Mouse (Mus musculus) adrenal gland, adult 8-10 months (tissue): Measurements from ENCODE around the gene Gm20715. TPM values are rescaled to one million over a fixed set of nuclear protein-coding genes. Genes with fewer than 3 reads are reported as not detected.
"Not testable (repeated sequence)": the region's sequence is repeated elsewhere in the genome, so short reads cannot be mapped to it uniquely, and the experiment has no call there.

Experiments used
- DNase-seq: peaks from one replicate; pipeline ENCODE4 v3.0.0; 2022
- total RNA-seq, 4 experiments: library from RNA; stranded (reverse); gene quantifications; 2 replicates each; pipeline ENCODE4 v1.2.4; 2022

The Gm20715 gene
- under 1 TPM in 1 of 4 experiments, not detected in 3; 0.05 TPM for total RNA-seq

DNA sequence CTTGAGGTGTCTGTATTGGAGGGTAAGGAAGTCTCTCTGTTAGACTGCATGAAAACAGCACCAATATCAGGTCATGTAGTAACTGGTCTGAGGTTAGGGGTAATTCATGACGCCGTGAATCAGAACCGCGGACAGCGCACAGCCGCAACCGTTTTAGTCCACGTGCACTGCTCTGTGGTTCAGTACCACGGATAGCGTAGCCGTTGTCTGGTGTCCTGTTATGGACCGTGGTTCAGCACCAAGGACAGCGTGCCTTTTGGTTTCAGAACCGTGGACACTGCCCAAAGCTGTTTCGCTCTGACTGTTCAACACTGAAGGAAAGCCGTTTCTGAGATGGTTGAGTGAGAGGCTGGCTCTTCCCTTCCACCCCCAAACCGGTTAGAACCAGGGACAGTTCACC, at the start of gene Gm20715:
TSS of gene Gm20715 (plus strand) at position 235 of the 400 bp plus-strand sequence.
- peak; percentile 88 for DNase-seq

DNA sequence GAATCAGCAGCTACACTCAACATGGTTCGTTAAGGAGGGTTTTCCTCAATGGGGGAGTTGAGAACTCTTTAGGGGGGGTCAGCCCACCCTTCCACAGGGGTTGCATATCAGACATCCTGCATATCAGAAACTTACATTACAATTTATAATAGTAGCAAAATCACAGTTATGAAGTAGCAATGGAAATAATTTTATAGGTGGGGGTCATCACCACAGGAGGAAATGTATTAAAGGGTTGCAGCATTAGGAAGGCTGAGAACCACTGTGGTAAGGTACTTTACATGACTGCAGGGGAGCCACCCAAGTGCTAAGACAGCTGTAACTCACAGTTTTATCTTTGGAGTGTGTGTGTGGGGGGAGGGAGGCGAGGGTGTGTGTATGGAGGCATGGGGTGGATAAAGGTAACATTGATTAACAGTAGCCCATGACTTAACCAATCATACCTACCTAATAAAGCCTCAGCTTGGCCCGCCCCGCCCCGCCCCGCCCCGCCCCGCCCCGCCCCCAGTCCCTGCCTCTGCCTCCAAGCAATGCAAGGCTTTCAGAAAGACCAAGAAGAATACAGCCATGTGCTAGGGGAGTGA, 49.5 kb upstream of the Gm20715 start:
- no peak for DNase-seq

DNA sequence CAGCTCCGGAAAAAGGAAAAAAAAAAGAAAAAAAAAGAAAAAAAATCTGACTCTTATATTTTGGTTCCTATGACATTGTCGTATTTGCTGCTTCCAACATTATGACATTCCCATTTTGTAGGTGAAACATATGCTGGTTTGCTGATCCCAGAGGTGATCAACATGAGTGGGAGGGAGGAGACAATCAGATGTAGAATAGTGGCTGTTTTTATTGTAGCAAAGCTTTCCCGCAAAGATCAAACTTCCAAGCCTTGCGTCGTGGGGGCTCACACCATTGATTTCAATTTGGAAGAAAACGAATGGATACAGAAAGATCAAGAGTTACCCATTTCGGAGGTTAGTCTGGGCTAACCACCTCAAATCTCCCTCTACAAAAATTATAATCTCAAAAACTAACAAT, 48.3 kb upstream of the Gm20715 start:
- DNase-seq: no peak

DNA sequence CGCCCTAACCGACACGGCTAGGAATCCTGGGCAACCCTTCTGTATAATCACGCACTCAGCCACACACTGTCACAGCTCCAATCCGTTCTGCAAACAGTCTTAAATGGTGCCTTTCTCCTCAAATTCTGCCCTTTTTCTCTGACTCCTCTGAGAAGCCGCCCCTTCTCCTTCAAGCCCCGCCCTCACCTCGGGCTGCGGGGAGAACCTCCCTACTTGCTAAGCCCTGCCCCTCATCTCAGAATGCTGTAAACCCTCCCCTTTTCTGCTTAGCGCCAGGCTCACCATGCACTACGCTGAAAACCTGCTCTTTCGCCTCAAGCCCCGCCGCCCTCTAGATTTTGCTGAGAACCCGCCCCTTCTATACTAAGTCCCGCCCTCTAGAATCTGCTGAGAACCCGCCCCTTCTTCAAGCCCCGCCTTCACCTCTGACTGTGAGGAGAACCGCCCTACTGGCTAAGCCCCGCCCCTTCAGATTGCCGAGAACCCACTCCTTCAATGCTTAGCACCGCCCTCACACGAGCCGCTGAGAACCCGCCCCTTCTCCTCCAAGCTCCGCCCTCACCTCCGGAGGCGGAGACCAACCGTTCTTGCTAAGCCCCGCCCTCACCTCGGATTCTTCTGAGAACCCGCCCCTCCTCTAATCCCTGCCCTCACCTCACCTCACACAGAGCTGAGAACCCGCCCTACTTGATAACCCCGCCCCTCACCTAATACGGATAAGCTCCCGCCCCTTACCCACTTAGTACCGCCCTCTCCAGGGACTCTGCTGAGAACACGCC, 47.6 kb upstream of the Gm20715 start:
- peak; percentile 100 for DNase-seq

DNA sequence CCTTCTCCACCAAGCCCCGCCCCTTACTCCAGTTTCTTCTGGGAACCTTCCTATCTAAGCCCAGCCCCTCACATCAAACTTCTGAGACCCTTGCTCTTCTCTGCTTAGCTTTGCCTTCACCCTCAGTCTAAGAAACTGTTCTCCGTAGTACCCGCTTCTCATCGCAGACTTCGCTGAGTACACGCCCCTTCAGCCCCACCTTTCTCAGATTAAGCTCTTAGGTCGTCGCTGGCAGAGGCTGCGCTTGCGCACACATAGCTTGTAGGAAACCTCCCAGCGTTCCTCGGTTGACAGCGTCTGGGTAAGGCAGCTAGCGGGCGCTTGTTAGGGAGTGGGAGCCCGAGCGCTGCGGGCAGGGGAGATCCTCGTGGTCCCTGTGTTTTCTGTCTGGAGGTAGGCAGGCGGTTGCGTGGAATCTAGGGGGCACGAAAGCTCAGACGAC, 47.0 kb upstream of the Gm20715 start, which contains the start of gene Zfp78:
TSS of gene Zfp78 (plus strand) at position 234 of the 442 bp plus-strand sequence.
- DNase-seq: no peak

DNA sequence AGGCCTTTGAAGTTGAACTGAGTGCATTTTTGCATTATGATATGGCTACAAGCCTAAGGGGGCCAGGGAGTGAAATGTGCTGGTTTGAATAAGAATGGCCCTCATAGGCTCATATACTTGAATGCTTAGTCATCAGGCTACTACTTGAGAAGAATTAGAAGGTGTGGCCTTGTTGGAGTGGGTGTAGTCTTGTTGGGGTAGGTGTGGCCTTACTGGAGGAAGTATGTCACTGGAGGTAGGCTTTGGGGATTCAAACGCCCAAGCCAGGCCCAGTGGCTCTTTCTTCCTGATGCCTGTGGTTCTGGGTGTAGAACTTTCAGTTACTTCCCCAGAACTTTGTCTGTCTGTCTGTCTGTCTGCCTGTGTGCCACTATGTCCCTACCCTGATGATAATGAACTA, 45.3 kb upstream of the Gm20715 start:
- no peak for DNase-seq

DNA sequence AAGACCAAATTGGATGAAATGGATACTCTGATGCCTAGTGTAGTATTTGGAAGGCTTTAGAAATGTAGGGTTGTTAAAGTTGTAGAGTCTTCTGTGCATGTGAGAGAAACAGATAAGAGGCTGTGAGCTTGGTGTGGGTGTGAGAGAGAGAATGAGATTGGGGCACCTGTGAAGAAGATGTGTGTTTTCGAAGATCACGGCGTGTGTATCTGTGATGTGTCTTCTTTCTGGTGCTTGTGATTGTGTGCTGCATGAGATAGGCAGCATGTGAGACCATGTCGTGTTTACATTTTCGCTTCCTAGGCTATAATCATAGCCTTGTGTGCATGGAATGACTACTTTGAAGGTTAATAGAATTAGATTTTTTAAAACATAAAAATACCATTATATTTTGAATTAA, 42.9 kb upstream of the Gm20715 start:
- no peak for DNase-seq

DNA sequence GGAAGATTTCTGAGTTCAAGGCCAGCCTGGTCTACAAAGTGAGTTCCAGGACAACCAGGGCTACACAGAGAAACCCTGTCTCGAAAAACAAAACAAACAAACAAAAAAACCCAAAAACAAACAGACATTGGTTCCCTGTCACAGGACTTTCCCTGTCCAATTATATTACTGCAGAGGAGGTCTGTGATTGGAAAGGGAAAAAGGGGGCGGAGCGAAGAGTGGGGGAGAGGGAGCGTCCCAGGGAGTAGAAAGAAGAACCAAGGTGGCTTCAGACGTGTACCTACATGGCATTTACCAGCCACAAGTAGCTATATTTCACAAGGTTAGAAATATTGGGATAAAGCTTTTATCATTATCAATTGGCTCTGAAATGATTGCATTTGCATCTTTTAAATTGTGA, 41.9 kb upstream of the Gm20715 start:
- DNase-seq: not testable (repeated sequence)

DNA sequence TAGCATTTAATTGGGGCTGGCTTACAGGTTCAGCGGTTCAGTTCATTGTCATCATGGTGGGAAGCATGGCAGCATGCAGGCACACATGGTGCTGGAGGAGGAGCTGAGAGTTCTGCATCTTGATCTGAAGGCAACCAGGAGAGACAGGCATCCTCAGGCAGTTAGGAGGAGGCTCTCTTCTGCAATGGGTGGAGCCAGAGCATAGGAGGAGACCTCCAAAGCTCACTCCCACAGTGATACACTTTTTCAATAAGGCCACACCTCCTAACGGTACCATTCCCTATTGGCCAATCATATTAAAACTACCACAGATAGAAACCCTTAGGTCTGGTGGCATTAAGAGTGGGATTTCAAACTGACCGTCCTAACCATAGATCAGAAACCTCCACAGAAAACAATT, 40.6 kb upstream of the Gm20715 start:
- DNase-seq: no peak

DNA sequence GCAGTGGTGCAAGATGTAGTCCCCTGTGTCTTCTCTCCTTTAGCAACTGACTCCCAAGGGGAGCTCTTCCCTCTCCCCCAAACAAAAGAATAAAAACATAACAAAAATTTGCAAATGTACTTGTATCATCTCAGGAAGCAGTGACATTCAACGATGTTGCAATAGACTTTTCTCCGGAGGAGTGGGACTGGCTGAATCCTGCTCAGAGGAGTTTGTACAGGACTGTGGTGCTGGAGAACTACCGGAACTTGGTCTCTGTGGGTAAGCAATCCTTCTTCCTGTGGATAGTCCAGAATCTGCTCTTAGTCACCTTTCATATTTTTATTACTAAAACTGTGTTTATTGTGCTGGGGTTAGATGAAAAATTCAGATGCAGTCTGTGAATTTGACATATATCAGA, 37.1 kb upstream of the Gm20715 start:
- no peak for DNase-seq

DNA sequence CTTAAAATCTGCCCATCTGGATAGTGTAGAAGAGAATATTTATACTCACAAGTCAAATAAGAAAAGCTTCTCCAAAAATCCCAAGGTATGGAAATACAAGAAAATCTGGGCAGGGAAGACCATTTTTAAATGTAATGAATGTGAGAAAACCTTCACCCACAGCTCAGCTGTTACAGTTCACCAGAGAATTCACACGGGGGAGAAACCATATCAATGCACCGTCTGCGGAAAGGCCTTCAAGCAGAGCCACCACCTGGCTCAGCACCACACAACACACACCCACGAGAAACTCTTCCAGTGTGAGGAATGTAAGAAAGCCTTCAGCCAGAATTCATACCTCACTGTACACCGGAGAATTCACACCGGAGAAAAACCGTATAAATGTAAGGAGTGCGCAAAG, 31.6 kb upstream of the Gm20715 start:
- no peak for DNase-seq

DNA sequence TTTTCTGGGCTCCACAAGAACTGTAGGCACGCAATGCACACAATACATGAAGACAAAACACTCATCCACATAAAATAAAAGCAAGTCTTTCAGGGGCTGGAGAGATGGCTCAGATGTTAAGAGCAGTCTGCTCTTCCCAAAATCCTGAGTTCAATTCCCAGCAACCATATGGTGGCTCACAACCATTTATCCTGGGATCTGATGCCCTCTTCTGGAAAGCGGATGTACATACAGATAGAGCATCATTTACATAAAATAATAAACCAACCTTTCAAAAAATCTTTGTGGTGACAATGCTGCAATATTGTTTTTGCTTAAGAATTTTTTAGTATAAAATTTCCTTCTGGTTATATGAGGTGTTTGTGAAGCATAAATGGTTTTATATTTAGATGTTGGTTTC, 28.6 kb upstream of the Gm20715 start:
- no peak for DNase-seq

DNA sequence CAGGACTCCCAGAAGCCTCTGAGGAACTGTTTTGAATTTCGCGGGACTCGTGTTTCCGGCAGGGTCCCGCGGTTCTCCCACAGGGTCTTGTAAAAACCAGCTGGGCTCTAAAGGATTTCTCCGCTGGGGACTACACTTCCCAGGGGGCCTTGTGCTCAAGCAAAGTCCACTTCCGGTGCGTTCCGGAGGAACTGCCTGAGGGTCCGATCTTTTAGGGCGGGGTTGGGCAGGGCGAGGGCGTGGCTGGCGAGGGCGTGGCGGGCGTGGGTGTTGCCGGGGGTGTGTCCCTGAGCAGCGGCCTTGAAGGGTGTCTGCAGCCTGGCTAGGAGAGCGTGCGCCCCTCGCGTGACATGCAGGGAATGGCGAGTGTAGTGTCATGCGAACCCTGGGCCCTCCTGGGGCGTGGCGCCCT, 27.0 kb upstream of the Gm20715 start, which contains the start of gene Zfp28:
TSS of gene Zfp28 (plus strand) at position 252 of the 412 bp plus-strand sequence.
- peak; percentile 92 for DNase-seq

DNA sequence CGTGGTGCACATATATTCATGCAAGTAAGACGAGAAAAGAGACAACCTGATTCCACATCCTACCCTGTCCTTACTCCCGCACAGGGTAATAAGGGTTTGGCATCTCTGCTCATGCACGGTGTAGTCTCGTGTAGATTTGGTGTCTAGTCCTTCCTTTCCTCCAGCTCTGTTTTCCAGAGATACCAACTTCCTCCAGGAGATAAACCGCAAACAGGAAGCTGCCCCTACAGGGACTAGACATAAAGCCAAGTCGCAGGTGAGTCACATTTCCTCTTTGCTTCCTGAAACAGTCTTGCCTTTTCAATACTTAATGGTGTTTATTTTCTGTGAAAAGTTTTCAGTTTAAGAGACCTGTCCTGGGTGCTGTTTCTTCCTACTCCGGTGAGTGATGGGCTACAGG, 26.1 kb upstream of the Gm20715 start:
- DNase-seq: no peak

DNA sequence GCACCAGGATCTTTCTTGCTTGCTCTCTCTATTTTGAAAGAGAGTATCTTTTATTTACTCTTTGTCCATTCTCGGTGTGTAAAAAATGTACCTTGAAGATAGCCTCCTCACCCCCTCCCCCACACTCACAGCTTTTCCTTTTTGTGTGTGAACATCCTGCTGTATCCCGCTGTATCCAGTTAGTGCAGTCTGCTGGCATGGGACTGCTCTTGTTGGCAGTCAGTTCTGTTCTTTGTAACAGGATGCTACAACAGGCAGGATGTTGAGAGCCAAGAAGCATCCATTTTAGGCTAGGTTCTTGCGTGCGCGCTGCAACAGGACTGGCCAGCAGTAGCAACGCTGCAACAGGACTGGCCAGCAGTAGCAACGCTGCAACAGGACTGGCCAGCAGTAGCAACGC, 23.1 kb upstream of the Gm20715 start:
- DNase-seq: no peak

DNA sequence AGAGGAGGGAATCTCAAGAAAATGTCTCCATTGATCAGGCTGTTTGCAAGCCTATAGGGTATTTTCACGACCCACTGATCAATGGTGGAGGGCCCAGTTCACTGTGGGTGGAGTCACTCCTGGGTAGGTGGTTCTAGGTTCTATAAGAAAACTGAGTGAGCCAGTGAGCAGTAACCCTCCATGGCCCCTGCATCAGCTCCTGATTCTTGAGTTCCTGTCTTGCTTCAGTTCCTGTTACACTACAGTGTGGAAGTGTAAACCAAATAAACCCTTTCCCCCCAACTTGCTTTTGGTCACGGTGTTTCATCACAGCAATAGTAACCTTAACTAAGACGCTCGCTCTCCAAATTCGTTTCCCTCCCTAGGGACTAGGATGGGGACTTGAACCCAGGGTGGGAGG, 21.1 kb upstream of the Gm20715 start:
- DNase-seq: no peak

DNA sequence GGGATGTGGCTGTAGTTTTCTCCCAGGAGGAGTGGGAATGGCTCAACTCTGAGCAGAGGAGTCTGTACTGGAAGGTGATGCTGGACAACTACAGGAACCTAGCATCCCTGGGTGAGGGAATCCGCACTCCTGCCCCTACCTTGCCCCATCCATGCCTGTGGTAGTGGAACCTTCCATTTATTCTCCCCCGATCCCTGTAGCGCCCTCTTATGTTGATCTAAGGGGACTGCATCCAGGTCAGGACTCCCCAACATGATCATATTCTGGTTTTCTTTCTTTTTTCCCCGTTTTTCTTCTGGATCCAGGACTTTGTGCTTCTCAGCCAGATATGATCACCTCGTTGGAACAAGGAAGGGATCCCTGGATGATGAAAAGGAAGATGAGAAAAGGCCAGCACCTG, 20.6 kb upstream of the Gm20715 start:
- DNase-seq: no peak

DNA sequence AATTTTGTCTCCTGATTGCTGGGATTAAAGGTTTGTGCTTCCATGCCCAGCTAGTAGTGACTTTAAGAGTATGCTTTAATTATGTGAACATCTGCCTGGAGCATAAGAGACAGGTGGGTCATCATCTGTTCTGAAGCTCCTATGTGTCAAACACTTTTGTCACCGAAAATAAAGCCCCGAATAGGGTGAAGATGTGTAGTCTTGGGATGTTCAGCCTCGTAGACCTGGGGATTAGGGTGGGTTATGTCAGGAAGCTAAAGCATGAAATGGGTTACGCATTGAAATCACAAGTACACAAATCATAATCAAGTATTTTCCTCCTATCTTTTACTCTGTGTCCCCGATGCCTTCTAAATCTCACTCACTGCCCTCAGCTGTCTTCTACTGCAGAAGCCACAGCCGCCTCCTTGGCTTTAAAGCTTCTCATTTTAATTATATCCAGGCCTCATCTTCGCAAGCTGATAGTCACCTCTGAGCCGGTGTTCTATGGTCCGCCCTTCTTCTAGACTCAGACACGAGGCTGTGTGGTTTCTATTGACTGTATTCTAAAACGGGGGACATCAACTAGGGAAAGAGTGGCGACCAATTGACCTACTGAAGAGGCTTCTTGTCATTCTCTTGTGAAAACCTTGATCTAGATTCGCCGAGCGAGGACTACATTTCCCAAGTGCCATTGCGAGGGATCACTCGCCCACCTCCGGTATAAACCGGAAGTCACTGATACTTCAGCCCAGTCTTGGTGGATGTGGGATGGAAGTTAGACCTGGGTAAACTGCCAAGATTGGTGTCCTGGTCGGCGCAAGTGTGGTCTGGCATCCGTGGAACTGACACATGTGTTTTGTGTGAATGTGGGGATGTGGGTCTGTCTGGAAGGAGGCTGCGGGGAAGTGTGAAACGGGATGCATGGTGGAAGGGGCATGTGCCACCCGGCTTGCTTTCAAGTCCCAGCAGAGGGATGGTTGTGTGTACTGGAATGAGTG, 11.8 kb upstream of the Gm20715 start, which contains the start of gene Smim17:
TSS of gene Smim17 (plus strand) at position 720 of the 980 bp plus-strand sequence.
- DNase-seq: peak; percentile 44

DNA sequence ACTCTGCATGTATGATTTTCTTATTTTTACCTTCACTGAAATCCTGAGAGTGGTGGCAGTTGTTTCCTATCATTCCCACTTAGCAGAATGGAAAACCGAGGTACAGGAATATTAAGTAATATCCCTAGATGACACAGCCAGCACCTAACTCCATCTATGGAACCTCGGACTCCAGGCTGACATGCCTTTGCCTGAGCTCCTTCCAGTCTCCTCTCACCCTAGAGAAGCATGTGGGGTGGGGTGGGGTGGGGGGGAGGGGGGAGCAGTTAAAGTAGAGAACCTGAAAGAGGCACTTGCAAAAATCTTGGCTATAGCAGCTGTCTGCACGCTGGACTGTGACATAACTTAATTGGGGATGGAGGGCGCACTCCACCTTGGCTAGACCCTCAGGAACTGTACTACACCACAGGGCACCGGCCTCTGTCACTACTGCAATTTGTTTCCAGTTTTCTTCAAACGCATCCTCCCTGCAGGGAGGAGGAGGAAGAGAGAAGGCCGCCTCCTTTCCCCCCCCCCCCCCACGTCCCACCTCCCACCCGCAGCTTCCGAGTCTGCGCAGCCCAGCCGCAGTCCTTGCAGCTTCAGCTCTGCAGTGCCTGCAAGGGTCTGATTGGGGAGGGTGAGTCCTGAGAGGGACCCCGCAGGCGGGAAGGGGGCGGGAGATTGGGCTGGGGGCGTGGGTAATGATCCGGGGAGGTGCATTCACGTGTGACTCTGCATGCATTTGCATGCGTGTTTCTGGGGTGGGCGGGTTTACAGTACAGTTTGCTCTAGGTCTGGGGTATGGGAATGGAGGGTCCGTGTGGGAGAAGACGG, 4.8 kb downstream of the Gm20715 start:
- no peak for DNase-seq

DNA sequence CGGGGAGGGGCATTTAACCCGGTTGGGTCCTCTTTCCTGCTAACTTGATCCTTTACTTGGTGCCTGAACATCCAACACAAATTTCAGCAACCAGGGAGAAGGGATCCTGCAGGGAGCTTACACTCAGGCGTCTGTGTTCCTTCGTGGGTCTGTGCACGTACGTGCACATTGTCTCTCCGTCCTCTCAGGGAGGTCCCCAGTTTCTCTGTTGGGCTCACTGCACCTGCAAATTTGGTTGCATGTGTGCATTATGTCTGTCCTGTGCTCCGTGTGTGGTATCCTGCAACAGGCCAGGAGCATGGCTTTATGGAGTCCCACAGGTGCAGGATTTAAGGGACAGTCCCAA, 5.3 kb downstream of the Gm20715 start:
- no peak for DNase-seq

DNA sequence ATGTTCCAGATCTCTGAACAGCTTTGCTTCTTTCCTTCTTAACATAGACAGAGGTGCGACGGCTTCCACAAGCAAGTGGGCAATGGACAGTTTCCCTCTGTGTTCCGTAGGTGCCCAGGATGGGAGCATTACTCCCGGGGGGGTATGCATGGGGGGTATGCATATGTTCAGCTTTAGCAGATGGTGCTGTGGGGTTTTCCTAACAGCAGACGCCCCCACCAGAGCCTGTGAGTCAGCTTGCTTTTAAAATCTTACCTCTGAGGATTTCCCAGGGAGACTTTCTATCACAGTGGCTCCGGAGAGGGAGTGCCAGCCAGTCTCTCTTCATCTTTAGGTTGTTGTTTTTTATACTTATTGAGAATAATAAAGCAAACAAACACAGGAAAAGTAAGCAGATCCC, 9.8 kb downstream of the Gm20715 start:
- no peak for DNase-seq

DNA sequence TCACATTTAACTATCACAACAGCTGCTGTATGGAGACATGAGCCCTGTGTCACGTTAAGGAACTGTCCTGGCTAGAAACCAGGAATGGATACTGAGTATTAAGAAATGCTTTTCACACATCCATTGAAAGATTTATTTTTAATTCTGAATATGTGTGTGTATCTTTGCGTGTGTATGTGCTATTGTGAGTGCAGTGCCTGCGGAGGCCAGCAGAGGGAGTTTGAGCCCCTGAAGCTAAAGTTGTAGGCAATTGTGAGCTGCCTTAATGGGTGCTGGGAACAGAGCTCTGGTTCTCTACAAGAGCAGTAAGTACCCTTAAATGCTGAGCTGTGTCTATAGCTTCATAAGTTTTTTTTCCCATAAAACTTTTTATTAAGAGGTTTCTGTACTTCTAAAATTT, 19.3 kb downstream of the Gm20715 start:
- DNase-seq: no peak
